Mouse (Mus musculus): ENCODE results near the gene Cldn34b3. TPM values are rescaled to one million over a fixed set of nuclear protein-coding genes. Genes with fewer than 3 reads are reported as not detected.

Gene Cldn34b3
- not detected in 2 replicates for polyA plus RNA-seq (2012; ENCODE audit: low replicate concordance)

GRCm38 (mm10) chrX:76264004-76264403 lies at the start of gene Cldn34b3:
TSS of gene Cldn34b3 (plus strand) at chrX:76264304.

Other genes with a start within 250 kb of the Cldn34b3 start
- gene Cldn34b4, start 129.0 kb downstream of the Cldn34b3 start, polyA plus RNA-seq (2012; ENCODE audit: low replicate concordance) = not detected in 2 replicates

Data from leukemia stem cell, adult 10-12 weeks (primary cell).